Mouse (Mus musculus) erythroblast, embryonic 14.5 days (primary cell): ENCODE results near the gene Cfap36.

ENCODE experiments used
- GATA1 ChIP-seq: IDR thresholded peaks from 2 replicates; pipeline ENCODE4 v1.6.1; 2012; ENCODE audit warnings: low read length, inconsistent platforms, mixed read lengths
- TAL1 ChIP-seq: IDR thresholded peaks from 3 replicates; pipeline ENCODE4 v1.6.1; 2012; ENCODE audit warnings: low read length, inconsistent platforms, mixed read lengths

DNA sequence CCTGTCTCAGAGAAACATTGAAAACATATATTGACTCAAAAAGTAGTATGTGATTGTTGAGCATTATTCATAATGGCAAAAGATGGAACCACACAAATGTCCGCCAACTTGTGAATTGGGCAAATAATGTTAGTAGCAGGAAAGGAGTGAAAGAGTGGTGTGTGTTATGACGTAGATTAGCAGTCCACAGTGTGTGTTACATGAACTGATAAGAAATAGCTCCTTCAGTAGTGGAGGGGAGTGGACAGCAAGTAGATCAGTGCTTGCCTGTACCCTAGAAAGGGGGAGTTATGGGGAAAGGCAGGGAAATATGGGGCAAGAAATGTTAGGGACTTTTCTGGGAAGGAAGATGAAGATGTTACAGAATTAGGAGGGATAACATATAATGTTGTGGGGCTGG lies 31.0 kb downstream of the Cfap36 start:
- TF ChIP-seq GATA1 = no peak
- no peak for TF ChIP-seq TAL1
